Mouse (Mus musculus) Patski (cell line): ENCODE results near the gene Prokr2. TPM values are rescaled to one million over a fixed set of nuclear protein-coding genes. Genes with fewer than 3 reads are reported as not detected.
"Not testable (repeated sequence)": the region's sequence is repeated elsewhere in the genome, so short reads cannot be mapped to it uniquely, and the experiment has no call there.

ENCODE experiments used
- ATAC-seq: fragments of 100-300 bp; one replicate; pipeline ENCODE4 v1.8.0; 2021
- CTCF ChIA-PET: fragments of 350-600 bp; sonication (Branson Sonifier 250); formaldehyde crosslinking; loops from one replicate; lab custom pipeline; 2022; ENCODE audit warnings: inconsistent platforms; lab: Charles Lee
- POLR2A ChIA-PET: fragments of 350-600 bp; sonication (Branson Sonifier 250); formaldehyde crosslinking; loops from one replicate; lab custom pipeline; 2022; ENCODE audit warnings: antibody characterized with exemption, inconsistent platforms; lab: Charles Lee
- DNase-seq: peaks from one replicate; pipeline ENCODE4 v3.0.0-alpha.2; 2011; ENCODE audit warnings: low read depth, low spot score
- H3K27me3 ChIP-seq: fragments of 371-371 bp; one replicate; pipeline ENCODE4 v1.5.1; 2021
- CTCF ChIP-seq: fragments of 100-300 bp; IDR thresholded peaks from one replicate; pipeline ENCODE4 v1.5.1; 2021
- in situ Hi-C: fragments of 300-500 bp; cut with MboI; formaldehyde crosslinking; loops from 3 replicates; pipeline ENCODE4 v1.11.1; 2018; ENCODE audit warnings: low pct_unique_long_range_greater_than_20kb, mixed read lengths
- polyA plus RNA-seq: library from polyadenylated mRNA; unstranded; gene quantifications from one replicate; pipeline ENCODE4 v1.2.3, GENCODE M21; 2021

Prokr2 gene
- polyA plus RNA-seq, 1 experiment from 2014 or later: not detected

DNA sequence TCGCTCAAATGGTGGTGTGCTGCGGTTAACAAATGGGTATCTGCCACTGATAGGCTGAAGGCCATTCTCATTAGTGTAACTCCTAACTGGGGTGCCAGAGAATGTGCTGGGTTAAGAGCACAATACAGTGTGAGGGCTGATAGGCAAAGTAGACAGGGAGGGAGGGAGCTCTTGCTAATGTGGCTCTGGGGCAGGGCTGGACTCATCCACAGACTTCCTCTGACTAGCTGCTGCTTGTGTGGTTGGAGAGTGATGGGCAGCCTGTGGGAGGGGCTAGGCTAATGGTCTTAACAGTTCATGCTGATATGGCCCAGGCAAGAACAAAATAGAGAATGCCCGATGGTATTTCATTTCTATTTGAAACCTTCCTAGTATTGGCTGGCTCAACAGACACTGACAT lies 44.0 kb downstream of the Prokr2 start:
- POLR2A ChIA-PET: no interaction called here
- H3K27me3 ChIP-seq: peaks cover 4% of the 10 kb centered on the region
- ATAC-seq: no peak
- no peak for DNase-seq
- CTCF ChIA-PET: interaction anchor here (1.4 kb wide), 1 partner anchor 10 kb away, joined by 3 read pairs; no protein-coding TSS in a partner anchor
- in situ Hi-C loops: no loop called here
- TF ChIP-seq CTCF: no peak

DNA sequence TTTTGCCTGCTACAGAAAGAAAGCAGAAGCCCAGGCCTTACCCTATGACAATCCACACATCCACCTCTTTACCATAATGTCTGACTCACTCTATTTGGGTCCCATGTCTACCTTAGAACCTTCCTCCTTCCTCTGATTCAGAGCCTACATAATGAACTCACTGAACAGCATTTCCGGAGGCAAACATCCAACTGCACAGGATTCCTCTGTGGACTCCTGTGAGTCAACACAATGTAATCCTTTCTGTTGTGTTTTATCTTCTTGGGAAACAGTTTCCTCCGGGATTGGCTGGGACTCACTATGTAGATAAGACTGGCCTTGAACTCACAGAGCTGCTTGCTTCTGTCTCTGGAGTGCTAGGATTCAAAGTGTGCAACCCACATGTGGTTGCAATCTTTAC lies 44.9 kb downstream of the Prokr2 start:
- CTCF ChIA-PET: no interaction called here
- in situ Hi-C loops: no loop called here
- peak; percentile 79 for ATAC-seq
- POLR2A ChIA-PET: no interaction called here
- peaks cover 2% of the 10 kb centered on the region for H3K27me3 ChIP-seq
- TF ChIP-seq CTCF: no peak
- DNase-seq: peak; percentile 13

DNA sequence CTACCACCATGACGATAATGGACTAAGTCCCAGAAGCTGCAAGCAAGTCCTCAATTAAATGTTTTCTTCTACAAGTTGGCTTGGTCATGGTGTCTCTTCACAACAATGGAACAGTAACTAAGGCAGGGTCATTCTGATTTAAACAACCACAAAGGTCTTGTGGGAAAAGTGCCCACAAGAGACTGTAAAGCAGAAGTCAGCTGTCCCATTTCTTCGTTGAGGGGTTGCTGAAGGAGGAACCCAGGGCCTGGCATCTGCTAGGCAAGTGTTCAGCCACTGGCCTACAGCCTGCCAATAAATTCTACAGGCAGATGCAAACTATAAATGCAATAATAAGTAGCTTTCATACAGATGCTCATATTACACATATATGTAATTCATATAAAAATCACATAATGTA lies 48.0 kb downstream of the Prokr2 start:
- ChIA-PET POLR2A (no interaction called here), CTCF (no interaction called here)
- in situ Hi-C loops: no loop called here

DNA sequence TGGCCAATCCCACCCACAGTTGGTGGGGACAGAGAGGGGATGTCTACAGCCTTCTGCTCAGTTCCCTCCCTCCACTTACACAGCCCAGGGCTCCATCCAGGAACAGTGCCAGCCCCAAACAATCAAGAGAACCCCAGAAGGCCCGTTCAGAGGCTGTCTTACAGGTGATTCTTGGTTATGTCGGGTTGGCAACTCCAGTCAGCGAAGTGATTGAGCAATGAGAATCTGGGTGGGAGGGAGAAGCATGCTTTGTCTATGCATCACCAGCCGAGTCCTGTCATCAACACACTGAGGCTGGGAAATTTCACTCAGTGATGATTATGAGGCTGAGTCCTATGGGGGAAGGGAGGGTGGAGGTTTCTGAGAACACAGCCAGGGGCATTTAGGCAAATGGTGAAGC lies 61.7 kb downstream of the Prokr2 start:
- CTCF ChIA-PET: no interaction called here
- POLR2A ChIA-PET: no interaction called here
- TF ChIP-seq CTCF: no peak
- H3K27me3 ChIP-seq: no peaks in the 10 kb centered on the region
- in situ Hi-C loops: loop anchor here (5.0 to 25.0 kb wide), 3 partner anchors 164 to 589 kb away; no protein-coding TSS in a partner anchor
- DNase-seq (peak; percentile 35), ATAC-seq (peak; percentile 65)

More for the DNA sequence above, 48.0 kb downstream of the Prokr2 start:
- no peak for ATAC-seq
- DNase-seq: no peak
- TF ChIP-seq CTCF: no peak
- H3K27me3 ChIP-seq: no peaks in the 10 kb centered on the region

DNA sequence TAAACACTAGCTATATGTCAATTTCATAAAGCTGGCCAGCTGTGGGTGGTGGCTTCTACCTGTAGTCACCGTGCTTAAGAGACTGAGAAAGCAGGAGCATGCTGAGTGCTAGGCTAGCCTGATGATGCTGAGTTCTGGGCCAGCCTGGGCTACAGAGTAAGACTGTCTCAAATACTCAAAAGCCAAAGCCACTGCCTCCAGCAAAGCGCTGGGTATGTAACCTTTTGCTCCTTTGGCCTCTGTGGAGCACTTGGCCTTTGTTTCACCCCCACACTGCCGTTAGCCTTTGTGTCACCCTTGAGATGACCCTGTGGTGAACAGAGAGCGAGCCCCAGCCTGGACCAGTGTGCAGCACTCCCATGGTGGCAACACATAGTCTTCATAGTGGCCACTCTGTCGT lies 64.7 kb downstream of the Prokr2 start:
- TF ChIP-seq CTCF: no peak
- POLR2A ChIA-PET: no interaction called here
- in situ Hi-C loops: loop anchor here (5.0 to 25.0 kb wide), 3 partner anchors 167 to 592 kb away; no protein-coding TSS in a partner anchor
- CTCF ChIA-PET: no interaction called here
- ATAC-seq (no peak), DNase-seq (no peak)
- no peaks in the 10 kb centered on the region for H3K27me3 ChIP-seq

DNA sequence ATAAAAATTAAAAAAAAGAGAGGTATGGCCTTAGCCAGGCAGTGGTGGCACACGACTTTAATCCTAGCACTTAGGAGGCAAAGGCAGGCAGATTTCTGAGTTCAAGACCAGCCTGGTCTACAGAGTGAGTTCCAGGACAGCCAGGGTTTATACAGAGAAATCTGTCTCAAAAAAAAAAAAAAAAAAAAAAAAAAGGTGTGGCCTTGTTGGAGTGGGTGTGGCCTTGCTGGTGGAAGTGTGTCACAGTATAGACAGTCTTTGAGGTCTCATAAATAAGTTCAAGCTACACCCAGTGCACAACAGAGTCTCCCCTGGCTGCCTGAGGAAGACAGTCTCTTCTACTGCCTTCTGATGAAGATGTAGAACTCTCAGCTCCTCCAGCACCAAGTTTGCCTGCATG lies 68.1 kb downstream of the Prokr2 start:
- TF ChIP-seq CTCF: no peak
- ChIA-PET POLR2A (no interaction called here), CTCF (interaction anchor here (1.8 kb wide), 1 partner anchor 14 kb away, joined by 3 read pairs; no protein-coding TSS in a partner anchor)
- no peak for ATAC-seq
- no peaks in the 10 kb centered on the region for H3K27me3 ChIP-seq
- no peak for DNase-seq
- in situ Hi-C loops: loop anchor here (25.0 kb wide), 2 partner anchors 395 to 595 kb away; no protein-coding TSS in a partner anchor

DNA sequence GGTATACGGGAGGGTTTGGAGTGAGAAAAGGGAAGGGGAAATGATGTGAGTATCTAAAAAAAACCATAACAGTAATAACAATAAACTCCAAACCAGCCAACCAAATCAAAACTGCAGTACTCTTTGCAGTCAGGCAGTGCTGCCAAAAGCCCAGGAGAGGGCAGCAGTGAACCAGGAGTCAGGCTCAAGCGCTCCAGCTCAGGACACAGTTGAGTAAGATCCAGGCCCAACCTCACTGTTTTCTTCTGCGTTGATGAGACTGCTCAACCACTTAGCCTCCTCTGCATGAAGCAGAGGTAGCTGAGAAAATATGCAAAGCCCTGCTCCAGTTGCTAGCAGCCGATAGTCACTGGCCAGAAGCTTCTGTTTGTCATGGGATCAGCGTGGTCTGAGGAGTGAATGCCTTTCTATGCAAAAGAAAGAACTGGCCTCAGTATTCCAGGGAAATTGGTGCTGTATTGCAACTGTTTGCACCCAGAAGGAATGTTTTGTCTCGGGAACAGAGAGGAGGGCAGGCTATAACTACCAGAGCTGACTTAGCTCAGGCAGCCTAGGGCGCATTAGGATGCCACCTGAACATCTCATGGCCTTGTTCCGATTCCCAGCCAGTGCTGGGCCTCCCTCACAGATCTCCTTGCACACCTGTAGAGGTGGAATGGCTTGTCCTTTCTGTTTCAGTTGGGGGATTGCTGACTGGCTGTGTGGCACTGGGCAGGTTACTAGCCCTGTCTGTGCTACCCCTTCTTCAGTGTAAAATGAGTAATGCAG lies 69.0 kb downstream of the Prokr2 start:
- DNase-seq (peak; percentile 24), ATAC-seq (peak; percentile 99)
- ChIA-PET CTCF (interaction anchor here (0.6 to 3.0 kb wide), 16 partner anchors 9 to 228 kb away, joined by 3 to 25 read pairs (median 3); no protein-coding TSS in a partner anchor), POLR2A (no interaction called here)
- no peaks in the 10 kb centered on the region for H3K27me3 ChIP-seq
- TF ChIP-seq CTCF: peak; percentile 97
- in situ Hi-C loops: loop anchor here (25.0 kb wide), 2 partner anchors 396 to 596 kb away; no protein-coding TSS in a partner anchor

DNA sequence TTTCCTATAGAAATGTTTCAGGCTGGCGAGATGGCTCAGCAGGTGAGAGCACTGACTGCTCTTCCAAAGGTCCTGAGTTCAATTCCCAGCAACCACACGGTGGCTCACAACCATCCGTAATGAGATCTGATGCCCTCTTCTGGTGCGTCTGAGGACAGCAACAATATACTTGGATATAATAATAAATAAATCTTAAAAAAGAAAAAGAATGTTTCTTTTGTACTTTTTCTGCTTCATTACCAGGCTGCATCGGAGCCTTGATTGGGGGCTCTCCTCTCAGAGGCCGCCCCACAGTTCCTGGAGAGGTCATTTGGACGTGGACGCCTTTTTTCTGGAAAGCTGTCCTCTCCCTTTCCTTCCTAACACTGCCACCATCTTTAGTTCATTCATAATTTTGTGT lies 71.2 kb downstream of the Prokr2 start:
- CTCF ChIA-PET: interaction anchor here (0.9 to 3.0 kb wide), 3 partner anchors 12 to 184 kb away, joined by 3 to 25 read pairs (median 15); no protein-coding TSS in a partner anchor
- POLR2A ChIA-PET, H3K27me3 ChIP-seq, ATAC-seq, DNase-seq: not testable (repeated sequence)
- in situ Hi-C loops: loop anchor here (25.0 kb wide), 2 partner anchors 398 to 598 kb away; no protein-coding TSS in a partner anchor

DNA sequence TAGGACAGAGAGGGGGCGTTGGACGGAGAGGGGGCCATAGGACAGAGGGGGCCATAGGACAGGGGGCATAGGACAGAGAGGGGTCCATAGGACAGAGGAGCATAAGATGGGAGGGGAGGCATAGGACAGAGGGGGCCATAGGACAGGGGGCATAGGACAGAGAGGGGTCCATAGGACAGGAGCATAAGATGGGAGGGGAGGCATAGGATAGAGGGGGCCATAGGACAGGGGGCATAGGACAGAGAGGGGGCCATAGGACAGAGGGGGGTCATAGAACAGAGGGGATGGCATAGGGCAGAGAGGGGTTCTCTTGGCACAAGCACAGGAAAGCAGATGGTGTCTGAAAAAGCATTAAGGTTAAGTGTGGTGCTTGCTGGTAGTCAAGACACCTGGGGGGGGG lies 71.7 kb downstream of the Prokr2 start:
- ChIA-PET CTCF (interaction anchor here (2.9 kb wide), 1 partner anchor 185 kb away, joined by 15 read pairs; no protein-coding TSS in a partner anchor), POLR2A (no interaction called here)
- in situ Hi-C loops: loop anchor here (25.0 kb wide), 2 partner anchors 399 to 599 kb away; no protein-coding TSS in a partner anchor
- TF ChIP-seq CTCF: no peak
- DNase-seq (no peak), ATAC-seq (no peak)
- no peaks in the 10 kb centered on the region for H3K27me3 ChIP-seq

DNA sequence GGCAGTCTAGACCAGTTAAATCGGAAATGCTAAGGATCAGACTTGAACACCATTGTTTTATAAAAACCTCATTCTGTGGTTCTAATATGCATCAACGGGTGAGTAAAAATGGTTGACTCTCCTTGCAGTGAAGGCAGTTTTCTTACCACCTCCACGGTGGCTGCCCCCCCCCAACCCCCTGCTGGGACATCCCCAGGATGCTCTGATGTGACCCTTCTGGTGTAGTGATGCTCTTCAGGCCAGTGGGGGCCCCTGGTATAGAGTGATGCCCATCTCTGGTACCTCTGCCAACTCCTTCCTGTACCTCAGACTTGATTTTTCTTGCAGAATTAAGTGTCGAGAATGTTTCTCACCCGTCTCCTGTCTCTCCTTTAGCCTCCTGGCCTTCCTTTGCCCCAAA lies 72.6 kb downstream of the Prokr2 start:
- no peak for TF ChIP-seq CTCF
- POLR2A ChIA-PET: no interaction called here
- CTCF ChIA-PET: no interaction called here
- in situ Hi-C loops: loop anchor here (25.0 kb wide), 2 partner anchors 400 to 600 kb away; no protein-coding TSS in a partner anchor
- ATAC-seq (no peak), DNase-seq (no peak)
- H3K27me3 ChIP-seq: no peaks in the 10 kb centered on the region
